Mouse (Mus musculus) WW6 (cell line): ENCODE results near the gene Skp1a.

Experiments
- DNase-seq: peaks from one replicate; pipeline ENCODE4 v3.0.0-alpha.2; 2013; ENCODE audit warnings: low read depth, low spot score

Gene Skp1a

GRCm38 (mm10) chr11:52277433-52278150 is 45.8 kb downstream of the Skp1a start:
- no peak for DNase-seq

DNA sequence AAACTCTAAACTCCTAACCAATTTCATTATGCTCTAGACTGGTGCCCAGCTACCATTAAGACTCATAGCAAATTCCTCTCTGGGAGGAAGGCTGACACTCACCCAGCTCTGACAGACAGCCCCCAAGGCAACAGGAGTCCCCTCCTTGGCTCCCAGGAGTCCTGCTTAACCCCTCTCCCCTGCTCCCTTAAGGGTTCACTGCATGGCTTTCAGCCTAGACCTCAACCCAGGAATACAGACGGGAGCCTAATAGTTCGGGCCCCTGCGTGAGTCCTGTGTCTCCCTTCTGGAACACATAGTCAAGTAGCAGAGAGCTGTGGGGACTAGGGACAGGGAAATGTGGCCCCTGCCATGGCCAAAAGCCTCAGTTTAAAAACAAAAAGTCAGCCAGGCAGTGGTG is 46.4 kb downstream of the Skp1a start:
- DNase-seq, result no peak

- DNase-seq, result no peak
Observed at GRCm38 (mm10) chr11:52278991-52279390, 47.2 kb downstream of the Skp1a start.

GRCm38 (mm10) chr11:52279611-52280145 is 47.9 kb downstream of the Skp1a start:
- no peak for DNase-seq

GRCm38 (mm10) chr11:52280566-52281455 is 49.0 kb downstream of the Skp1a start:
- no peak for DNase-seq

- DNase-seq, result no peak
Observed at GRCm38 (mm10) chr11:52281568-52282328, 50.0 kb downstream of the Skp1a start.

- no peak for DNase-seq
Observed at GRCm38 (mm10) chr11:52282420-52282773, 50.6 kb downstream of the Skp1a start.

DNA sequence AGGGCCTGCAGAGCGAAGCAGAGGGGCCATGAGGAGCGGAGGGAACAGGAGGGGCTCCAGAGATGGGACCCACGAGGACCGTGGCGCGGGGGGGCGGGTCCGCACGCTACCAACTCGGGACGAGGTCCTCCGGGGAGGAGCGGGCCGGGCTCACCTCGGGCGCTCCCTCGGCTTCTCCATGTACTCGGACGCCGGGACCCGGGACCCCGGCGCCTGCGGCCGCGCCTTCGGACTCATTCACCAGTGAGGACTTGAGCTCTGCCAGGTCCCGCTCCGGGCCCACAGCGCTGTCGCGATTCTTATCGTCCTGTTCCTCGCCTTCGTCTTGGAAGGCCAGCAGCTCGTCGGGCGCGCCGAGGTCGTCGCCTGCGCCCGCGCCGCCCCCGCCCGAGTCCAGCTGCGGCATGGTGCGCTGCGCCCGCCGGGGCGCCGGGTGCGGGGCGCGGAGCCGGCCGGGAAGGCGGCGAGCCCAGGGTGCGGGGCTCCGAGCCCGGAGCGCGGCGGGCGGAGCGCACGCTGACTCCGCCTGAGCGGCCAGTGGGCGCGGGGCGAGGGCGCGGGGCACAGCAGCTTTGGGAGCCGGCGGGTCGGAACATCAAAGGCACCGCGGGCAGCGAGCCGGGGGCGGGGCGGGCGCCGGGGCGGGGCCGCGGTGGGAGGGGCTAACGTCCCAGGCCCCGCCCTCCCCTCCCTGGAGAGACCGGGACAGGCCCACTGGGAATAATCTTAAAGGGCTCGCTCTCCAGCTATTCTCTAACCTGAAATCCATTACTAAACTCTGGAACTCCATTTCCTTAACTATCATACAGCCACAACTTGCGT is 51.2 kb downstream of the Skp1a start, which contains the start of gene Tcf7:
Gene Tcf7 (minus strand): TSS at position 241 of the 822 bp plus-strand sequence.
- DNase-seq, result no peak

- DNase-seq, result no peak
Observed at GRCm38 (mm10) chr11:52283596-52284571, 52.1 kb downstream of the Skp1a start.

- DNase-seq, result no peak
Observed at GRCm38 (mm10) chr11:52286301-52286957, 54.6 kb downstream of the Skp1a start.

GRCm38 (mm10) chr11:52286958-52287305 is 55.1 kb downstream of the Skp1a start:
- DNase-seq, result no peak

DNA sequence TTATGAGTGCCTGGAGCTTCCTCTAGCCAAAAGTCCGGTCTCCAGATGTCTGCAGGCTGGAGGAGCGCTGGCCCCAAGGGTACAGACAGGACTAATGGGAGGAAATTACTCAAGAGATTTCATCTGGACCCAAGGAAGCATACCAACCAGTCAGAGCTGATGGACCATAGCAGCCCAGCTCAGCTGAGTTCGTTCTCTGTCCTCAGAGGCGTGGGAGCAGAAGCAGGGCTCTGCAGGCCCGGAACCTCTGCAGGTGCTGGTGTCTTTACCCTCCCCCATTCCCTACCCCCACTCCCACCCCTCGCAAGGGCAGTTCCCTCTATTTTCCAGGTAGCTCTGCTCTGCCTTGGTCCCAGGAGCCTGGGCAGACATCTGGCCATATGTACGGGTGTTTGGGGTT is 60.6 kb downstream of the Skp1a start:
- no peak for DNase-seq

- no peak for DNase-seq
Observed at GRCm38 (mm10) chr11:52292894-52293293, 61.1 kb downstream of the Skp1a start.

DNA sequence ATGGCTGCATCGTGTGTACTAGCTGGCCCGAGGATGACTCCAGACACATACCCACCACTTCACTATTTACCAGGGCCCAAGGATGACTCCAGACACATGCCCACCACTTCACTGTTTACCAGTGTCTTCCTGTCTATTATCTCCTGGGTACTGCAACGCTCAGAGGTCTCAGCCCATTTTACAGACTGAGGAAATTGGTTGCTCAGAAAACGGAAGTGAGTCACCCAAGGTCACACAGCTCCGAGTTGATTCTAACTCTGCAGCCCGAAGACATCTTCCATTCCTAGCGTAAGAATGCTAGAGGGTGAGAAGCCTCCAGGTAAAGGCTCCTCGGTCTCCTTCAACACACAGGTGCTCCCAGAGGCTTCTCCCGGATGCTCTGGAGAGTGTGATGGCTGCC is 62.3 kb downstream of the Skp1a start:
- DNase-seq, result no peak
